Mouse (Mus musculus) liver (tissue): ENCODE measurements around the gene Nxph3.
"Not testable (repeated sequence)": the region's sequence is repeated elsewhere in the genome, so short reads cannot be mapped to it uniquely, and the experiment has no call there.

Source experiments
- DNase-seq: peaks from one replicate; pipeline ENCODE4 v3.0.0-alpha.2; 2020; ENCODE audit warnings: mixed read lengths

Nxph3 gene

DNA sequence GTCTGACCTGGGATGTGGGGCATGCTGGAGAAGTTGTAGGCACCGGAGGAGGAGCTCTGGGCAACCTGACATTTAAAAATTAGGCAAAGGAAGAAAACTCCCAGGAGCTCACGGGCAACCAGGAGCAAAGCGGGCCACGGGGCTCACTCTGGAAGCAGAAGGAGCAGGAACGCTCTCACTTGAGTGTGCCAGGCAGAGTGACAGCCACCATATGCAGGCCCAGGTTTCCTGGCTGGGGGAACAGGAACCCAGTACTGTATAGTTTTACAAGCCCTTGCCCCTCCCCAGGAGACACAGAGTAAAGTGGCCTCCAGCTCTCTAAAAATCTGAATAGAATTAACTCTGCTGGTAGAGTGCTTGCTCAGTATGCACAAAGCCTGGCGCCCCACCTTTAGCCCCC lies 2.8 kb upstream of the Nxph3 start:
- DNase-seq = no peak

DNA sequence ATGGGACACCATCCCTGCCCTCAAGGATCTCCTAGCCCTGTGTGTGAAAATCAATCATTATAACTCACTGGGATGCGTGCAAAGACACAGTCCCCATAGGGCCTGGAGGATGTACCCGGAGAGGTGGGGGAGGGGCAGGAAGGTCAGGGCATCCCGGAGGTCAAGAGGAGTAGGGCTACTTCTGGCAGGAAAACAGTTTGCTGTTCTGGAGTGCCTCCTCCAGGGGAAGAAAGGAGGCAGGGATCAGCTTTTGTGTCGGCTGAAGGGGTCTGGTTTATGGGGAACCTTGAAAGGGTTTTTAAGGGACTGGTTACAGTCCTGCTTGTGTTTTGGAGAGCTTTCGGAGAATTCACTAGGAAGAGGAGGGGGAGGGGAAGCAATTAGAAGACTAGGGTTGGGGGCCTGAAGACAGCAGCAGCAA lies 2.1 kb upstream of the Nxph3 start:
- no peak for DNase-seq

DNA sequence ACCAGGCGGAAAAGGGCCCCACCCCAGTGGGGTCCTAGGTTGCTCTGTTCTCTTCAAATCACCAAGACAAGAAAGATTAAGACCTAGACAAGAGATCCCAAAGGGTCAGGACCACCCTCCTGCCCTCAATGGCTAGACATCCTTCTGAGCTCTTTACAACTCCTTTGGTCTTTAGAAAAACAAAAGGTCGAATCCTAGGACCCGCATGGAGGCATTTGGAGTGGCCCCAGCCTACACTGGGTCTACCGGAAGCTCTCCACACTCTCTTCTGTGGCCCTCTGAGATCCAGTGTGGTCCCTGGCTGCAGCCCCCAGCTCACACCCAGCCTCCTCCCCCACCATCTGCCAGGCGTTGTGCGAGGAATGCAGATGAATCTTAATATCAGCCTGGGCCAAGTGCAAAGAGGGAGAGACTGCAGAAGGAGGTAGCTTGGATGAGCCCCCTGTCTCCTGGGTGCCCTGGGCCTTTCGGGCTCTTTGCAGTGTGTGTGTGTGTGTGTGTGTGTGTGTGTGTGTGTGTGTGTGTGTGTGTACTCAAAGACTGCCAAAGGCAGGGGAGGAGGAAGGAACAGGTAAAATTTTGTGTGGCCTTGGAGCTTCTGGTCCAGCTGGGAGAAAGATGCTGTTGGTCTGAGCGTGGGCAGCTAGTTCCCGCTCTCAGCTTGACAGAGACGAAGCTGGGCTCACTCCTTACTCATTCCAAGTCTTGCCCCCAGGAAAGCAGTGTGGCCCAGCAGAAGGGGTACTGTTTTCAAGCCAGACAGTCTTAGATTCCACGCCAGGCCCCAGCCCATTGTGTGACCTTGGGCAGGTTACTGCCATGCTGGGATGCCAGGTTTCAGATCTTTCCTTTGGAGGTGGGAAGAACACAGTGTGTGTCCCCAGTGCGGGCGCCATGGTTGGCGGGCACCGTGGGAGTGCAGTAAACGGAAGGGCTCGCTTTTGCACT lies 1.3 kb upstream of the Nxph3 start:
- no peak for DNase-seq

DNA sequence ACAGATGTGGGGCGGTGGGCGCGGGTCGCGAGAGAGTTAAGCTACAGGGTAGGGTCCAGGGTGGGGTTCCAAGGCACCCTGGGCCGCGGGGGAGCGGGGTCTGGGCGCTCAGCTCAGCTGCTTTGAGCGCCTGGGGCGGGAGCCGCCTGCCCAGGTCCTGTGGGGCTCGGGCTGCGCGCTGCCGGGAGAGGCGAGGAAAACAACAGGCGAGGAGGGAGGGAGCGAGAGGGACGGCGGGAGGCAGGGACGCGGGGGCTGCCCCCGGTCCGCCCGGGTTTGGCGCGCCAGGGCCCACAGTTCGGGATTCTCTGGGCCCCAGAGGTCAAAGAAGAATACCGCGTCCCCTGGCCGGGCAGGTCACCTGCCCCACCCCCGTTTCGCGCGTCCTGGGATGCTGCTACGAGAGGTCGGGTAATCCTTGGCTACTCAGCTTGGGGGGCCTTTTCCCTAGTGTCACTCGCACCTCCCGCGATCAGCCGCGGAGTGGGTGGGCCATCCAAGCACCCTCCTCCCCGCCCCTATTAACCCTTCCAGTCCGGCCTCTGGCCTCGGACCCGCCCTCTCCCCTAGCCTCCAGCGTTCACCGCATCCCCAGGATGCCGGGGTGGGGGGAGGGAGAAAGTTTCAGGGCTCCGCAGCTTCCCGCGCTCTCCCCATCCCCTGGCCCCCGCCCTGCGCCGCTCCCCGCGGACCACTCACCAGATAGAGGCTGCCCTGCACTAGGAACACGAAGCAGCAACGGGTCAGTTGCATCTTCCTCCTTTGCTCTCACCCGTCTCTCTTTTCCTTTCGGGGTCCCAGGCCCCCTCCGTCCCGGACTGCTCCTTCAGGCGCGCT lies 691 bp downstream of the Nxph3 start:
- DNase-seq = peak; percentile 9

DNA sequence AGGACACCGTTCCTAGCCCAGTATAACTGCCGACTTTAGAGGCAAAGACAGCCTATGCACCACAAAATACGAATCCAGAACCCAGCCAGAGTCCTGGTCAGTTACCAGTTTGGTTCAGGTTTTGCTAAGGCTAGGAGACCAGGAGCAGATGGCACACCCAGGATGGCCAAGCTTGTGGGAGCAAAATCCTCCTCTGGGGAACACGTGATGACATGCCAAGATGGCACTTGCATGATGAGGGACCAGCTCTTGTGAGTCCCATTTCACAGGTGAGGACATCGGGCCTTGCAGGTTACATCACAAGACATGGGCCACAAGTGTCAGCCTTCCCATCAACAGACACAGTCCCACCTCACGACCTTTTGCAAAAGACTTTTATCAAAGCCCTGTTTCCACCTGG lies 2.0 kb downstream of the Nxph3 start:
- DNase-seq = no peak

DNA sequence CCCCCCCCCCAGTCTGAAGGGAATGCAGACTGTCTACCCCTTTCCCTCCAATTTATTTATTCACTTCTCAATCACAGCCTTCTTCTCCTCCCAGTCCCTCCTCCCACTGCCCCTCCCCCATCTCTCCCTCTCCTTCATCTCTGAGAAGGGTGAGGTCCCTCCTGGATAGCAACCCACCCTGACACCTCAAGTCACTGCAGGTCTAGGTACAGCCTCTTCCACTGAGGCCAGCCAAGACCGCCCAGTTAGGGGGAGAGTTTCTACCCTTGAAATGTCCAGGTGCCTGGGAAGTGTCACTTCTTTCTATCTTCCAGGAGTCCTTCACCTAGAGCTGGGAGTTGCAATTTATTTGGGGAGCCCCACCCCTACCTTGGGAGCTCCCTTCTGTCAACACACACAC lies 2.5 kb downstream of the Nxph3 start:
- DNase-seq = no peak

DNA sequence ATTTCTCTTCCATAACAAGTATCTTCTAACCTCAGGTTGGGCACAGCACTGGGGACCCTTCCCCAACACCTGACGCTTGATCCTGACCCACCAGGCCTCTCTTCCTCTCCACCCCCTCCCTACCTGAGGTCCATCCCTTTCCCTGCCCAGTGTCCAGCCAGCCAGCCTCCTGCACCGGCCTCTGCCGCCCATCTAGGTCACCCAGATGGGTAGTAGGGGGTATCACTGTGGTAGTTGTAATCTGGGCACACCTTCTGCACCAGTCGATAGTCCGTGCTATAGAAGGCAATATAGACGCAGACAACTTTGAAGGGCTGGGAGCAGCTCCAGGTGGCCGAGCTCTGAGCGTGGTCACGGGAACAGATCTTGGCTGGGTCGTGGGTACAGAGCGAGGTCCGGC lies 3.7 kb downstream of the Nxph3 start:
- no peak for DNase-seq

DNA sequence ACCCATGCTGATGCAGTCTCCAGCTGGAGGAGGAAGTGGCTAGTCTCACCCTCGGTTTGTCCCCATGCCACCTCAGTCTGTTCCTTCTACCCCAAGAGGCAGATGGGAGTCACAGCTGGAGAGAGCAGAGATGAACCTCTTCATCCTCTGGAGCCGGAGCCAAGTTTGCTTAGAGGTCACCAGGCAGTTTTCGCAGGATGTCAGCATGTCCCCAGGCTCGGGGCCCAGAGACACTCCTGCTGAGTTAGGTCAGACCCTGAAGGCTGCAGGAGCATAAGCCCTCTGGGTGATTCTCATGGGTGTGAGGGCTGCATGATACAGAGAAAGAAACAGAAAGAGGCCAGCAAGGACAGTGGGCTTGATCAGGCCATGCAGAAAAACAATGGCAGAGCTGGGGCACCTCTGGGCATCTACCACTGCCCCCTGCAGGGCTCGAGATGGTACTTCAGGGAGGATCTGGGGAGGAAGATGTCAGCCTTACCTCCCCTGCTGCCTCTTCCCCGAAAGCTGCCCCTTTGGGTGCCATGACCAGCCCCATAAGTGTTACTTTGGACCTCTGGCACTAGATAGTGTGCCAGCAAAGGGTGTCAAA lies 5.1 kb downstream of the Nxph3 start:
- no peak for DNase-seq

DNA sequence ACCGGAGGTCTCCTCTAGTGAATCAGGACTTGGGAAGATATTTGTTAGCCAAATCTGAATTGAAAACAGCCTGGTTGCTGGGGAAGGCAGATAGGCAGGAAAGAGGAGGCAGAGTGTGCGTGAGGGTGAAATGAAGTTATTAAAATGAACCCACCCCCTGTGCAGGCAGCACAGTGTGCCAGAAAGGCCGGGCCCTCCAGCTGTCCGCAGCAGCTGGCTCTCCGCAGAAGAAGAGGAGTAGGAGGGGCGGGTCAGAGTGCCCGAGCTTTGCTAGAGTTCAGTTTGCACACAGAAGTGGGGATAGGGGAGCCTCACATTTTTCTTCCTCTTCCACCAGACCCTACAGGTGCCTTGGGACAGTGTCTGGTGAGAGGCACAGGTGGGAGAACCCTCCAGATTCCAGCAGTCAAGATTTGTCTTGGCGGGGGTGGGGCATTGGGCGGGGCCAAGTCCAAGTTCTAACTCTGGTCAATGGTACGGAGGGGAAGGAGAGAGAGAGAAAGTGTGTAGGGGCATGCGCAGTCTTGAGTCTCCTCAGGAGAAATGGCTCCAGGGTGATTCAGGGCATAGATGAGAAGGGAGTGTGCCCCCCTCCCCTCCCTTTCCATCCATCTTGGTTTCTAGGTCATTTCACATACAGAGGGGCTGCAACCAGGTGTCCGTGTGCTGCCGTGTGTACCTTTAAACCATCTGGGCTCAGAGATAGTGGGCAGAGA lies 6.0 kb downstream of the Nxph3 start:
- no peak for DNase-seq

DNA sequence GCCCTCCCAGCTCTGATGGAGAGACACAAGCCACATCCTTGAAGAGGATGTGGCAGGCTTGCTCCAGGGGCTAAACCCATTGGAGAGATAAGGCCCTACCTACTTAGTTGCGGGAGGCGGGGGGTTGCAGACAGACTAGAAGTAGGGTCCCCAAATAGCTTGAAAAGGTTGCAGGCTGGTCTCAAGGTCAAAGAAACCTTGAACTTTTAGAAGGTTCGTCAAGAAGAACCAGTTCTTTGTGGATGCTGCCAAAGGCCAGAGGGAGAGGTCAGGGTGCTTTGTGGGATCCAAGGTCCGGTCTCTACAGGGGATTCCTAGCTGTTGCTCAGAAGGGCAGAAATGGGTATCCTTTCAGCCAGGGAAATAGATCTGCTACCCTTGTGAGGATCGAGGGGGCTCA lies 6.6 kb downstream of the Nxph3 start:
- DNase-seq = no peak

DNA sequence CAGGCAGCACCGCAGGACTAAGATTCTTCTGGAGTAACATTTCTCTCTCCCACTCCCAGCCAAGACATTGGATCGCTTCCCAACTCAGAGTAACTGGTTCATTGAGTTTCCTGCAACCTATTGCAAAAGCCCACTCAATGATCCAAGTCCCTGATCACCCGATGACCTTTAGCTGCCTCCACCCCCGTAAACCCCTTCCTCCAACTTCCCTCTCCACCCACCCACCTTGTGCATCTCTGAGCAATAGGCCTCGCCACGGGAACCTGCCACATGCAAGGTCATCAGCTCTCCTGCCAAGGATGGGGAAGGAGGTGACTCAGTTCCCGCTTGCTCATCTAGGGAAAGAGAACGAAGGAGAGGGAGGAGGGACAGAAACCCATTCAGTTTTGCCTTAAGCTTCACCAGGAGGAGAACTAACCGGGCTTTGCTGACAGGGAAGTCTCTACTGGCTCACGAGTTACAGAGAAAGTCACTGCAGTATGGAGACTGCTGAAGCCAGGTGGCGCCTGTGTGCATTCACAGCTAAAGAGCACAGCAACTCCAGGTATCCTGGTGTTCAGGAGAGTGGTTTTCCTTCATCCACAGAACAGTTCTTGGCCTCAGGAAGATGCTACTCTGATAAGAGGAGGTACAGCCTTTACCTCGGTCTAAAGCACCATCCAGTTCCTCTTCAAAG lies 7.2 kb downstream of the Nxph3 start:
- DNase-seq = no peak

DNA sequence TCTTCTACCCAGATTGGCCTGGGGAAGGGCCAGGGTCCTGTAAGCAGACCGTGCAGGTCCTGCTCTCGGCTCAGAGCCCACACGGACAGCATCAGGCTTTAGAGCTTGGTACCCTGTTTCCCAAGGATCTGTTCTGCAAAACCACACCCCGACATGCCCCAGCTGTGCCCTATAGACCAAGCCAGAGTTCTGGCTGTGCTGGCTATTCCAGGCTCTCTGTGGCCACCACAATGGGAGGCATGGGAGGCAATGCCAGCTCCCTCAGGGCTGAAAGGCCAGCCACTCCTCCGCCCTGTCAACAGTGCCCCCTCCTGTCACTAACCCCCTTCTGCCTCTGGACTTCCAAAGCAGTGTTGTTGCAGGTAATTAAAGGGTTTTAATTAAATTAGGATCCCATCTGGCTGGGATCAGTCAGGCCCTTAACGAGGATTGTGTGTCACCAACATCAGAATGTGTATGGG lies 10.1 kb downstream of the Nxph3 start:
- DNase-seq = no peak

DNA sequence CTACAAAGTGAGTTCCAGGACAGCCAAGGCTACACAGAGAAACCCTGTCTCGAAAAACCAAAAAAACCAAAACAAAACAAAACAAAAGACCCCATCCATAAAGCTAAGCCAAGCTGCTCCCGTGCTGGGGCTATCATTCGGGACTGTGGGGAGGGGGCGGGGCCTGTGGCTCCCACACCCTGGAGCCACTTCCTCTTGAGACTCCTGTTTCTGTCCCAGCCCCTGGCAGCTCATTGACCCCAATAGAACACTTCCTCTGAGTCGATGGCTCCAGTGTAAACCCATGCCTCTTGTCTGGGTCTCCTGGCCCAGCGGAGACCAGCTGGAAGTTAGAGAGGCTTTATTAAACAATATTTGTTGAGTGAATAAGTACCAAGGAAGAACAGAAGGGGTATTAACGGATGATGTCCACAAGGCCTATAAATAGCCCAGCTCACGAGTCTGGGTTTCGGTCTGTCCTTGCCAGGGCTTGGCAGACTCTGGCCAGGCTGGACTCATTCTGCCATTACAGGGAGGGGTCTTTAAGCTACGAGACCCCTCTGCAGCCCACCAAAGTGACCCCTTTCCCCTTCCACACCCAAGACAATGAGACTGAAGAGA lies 10.7 kb downstream of the Nxph3 start:
- no peak for DNase-seq

DNA sequence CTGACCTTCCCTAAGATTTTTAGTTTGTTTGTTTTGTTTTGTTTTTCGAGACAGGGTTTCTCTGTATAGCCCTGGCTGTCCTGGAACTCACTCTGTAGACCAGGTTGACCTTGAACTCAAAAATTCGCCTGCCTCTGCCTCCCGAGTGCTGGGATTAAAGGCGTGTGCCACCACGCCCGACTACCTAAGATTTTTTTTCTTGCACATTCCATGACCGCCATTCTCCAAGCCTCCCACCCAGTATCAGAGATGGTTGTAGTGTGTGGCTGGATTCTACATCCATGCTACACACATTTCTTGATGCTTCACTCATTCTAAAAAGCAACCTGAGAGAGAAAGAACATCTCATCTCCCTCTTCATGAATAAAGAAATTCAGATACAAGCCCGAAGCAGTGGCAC lies 12.5 kb downstream of the Nxph3 start:
- not testable (repeated sequence) for DNase-seq

DNA sequence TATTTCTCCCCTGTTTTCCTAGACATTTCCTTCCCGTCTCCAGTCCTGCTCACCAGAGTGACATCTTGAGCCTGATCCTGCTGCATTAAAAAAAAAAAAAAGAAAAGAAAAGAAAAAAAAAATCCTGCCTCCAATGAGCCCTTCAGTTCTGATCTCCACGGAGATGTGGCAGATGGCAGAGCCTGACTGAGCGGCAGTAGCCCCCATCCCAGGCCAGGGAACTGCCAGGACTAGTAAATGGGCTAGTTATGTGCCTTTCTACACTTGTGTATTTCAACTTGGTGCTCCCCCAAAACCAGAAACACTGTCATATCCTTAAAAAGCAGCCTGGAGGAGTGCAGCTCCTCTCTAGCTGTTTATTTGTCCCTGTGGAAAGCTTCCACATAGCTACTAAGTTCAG lies 13.5 kb downstream of the Nxph3 start:
- no peak for DNase-seq

DNA sequence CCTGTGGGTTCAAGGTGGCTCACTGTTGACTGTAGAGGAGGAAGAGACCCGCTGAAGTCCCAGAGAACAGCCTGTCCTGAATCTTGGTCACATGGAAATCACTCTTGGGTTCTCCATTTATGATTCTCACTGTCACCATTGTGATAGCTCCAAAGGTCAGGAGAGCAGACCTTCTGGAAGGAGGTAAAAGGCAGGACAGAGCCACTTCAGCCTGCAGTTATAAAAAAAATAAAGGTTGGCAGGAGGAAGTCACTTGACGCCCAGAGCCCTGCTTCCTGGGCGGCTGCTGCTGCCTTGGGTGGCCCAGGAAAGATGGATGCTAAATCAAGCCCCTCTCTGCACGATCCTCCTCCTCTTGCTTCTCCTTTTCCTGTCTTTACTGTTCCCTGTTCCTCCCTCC lies 14.0 kb downstream of the Nxph3 start:
- DNase-seq = no peak

DNA sequence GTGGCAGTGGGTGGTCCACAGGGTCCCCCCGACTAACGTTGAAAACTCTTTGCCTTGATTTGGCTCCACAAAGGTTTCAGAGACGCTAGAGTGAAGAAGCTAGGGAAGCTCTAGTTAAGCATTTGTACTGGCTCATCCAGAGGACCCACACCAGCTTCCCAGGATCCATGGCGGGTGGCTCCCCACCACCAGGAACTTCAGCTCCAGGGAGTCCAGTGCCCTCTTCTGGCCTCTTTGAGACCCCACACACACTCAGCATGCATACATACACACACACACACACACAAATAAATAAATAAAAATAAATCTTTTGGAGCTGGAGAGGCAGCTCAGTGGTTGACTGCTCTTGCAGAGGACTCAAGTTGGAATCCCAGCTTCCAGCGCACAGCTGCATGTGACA lies 16.4 kb downstream of the Nxph3 start:
- DNase-seq = no peak

DNA sequence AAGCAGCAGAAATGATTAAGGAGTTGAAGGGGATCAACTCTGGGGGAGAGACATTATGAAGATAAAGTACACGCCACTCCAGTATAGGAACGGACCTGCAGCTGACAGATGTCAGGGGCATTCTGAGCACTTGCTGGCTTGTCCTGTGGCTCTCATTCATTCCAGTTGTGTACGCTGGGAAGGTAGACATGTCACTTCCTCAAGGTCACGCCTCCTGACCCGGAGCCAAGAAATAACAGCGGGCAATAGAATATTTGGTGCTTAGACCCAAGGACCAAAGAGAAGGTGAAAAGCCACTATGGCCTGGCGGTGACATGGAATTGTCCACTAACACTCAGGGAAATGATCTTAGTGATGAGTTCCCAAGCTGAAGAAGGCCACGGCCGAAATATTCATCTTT lies 18.5 kb downstream of the Nxph3 start:
- DNase-seq = no peak

DNA sequence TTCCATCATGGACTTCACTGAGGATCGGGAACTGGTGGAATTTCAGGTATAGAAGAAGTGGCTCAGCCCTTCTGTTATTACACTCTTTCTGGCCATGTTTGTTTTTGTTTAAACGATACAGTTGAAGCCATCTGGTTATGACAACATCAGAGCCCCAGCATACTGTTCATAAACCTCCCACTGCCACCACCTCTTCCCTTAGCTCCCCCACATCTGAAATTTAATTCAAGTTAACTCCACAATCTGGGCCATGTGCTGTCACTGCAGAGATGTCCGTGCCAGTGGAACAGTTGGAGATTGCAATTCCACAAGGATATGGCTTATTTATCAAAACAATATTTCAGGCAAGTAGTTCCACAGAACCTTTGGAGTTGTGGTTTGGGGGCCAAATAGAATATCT lies 20.0 kb downstream of the Nxph3 start:
- no peak for DNase-seq

DNA sequence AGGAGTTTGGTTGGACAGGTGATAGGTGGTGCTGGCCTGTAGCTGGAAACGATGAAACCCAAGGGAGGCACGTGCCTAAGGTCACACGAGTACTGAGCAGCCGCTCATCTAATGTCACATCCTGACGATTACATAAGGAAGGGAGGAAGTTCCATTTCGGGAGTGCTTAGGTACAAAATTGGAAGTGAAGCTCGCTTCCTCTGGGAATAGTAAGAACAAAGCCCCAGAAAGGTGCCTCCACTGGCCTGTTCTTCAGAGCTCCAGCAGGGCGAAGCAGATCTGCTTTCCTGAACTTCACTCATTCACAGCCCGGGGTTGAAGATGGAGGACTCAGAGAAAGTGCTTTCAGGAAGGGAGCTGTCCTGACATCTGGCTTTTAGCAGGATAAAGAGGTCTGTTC lies 20.4 kb downstream of the Nxph3 start:
- DNase-seq = no peak

DNA sequence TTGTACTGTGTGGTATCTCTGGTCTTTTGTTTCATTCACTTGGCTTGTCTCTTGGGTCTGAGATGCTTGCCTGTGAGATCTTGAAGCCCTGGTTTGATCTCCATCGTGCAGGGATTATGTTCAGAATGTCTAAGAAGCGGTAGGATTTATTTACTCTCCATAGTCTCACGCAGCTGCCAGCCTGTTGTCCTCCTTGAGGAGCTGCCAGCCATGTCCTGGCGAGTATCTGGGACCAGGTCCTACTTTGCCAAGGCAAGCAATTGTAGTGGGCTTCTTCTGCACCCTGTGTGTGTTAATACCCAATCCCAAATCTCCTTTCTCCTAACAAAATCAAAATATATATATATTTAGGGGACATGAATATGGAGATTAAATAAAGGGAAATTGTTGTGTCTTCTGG lies 21.4 kb downstream of the Nxph3 start:
- DNase-seq = no peak

DNA sequence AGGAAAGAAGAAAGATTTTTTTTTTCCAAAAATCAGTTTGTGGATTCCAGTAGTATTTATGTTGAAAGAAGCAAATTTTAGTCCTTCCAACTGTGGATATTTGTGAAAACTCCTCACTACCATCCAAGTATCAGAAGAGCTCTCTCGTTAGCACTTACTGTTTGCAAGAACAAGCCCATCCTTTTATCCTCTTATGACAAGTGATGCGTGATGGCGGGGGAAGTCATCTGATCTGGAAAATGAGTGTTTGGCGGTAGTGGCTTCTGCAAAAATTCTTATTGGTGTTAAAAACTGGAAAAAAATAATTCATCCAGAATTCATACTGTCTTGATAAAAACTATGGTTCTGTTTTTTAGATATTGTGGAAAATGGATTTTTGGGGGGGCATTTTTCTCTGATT lies 22.1 kb downstream of the Nxph3 start:
- no peak for DNase-seq
